Mouse (Mus musculus): ENCODE measurements around the gene Tedc1. TPM values are rescaled to one million over a fixed set of nuclear protein-coding genes. Genes with fewer than 3 reads are reported as not detected.

Gene Tedc1
- total RNA-seq, 2 experiments from 2014 or later = 1.7 to 2.2 TPM

- no peak for DNase-seq (ENCODE audit: extremely low spot score in 1 of 2, low spot score in 2 of 2)
- no peak overlapping the region for H3K27ac ChIP-seq
- no peak overlapping the region for H3K4me3 ChIP-seq
- no peak; the same call in 1 of the 2 replicates for TF ChIP-seq CTCF (IDR thresholded peaks at IDR 0.05)
- intact Hi-C loops (cut with DNase I) = loop anchor here (5.0 kb wide), 1 partner anchor 39 kb away; the partner anchor contains the start of gene Tmem121
Measured at GRCm38 (mm10) chr12:113148381-113149035, 7.7 kb upstream of the Tedc1 start.

GRCm38 (mm10) chr12:113149341-113149740, 6.9 kb upstream of the Tedc1 start:
- Histone ChIP-seq H3K4me3 (no peak overlapping the region), H3K27ac (no peak overlapping the region)
- no peak for TF ChIP-seq CTCF (IDR thresholded peaks at IDR 0.05)
- DNase-seq (ENCODE audit: extremely low spot score in 1 of 2, low spot score in 2 of 2) = no peak
- intact Hi-C loops (cut with DNase I) = loop anchor here (5.0 kb wide), 1 partner anchor 38 kb away; the partner anchor contains the start of gene Tmem121

GRCm38 (mm10) chr12:113149896-113150295, 6.3 kb upstream of the Tedc1 start:
- no peak for DNase-seq (ENCODE audit: extremely low spot score in 1 of 2, low spot score in 2 of 2)
- TF ChIP-seq CTCF (IDR thresholded peaks at IDR 0.05) = no peak
- no peak overlapping the region for H3K4me3 ChIP-seq
- H3K27ac ChIP-seq = no peak overlapping the region
- intact Hi-C loops (cut with DNase I) = loop anchor here (5.0 kb wide), 1 partner anchor 37 kb away; the partner anchor contains the start of gene Tmem121

- intact Hi-C loops (cut with DNase I) = no loop called here
- no peak overlapping the region for H3K4me3 ChIP-seq
- no peak overlapping the region for H3K27ac ChIP-seq
- TF ChIP-seq CTCF (IDR thresholded peaks at IDR 0.05) = no peak
- no peak for DNase-seq (ENCODE audit: extremely low spot score in 1 of 2, low spot score in 2 of 2)
Measured at GRCm38 (mm10) chr12:113150591-113150990, 5.6 kb upstream of the Tedc1 start.

GRCm38 (mm10) chr12:113151046-113151445, 5.2 kb upstream of the Tedc1 start:
- no peak for DNase-seq (ENCODE audit: extremely low spot score in 1 of 2, low spot score in 2 of 2)
- Histone ChIP-seq H3K27ac (no peak overlapping the region), H3K4me3 (no peak overlapping the region)
- intact Hi-C loops (cut with DNase I) = no loop called here
- no peak for TF ChIP-seq CTCF (IDR thresholded peaks at IDR 0.05)

- TF ChIP-seq CTCF (IDR thresholded peaks at IDR 0.05) = no peak
- Histone ChIP-seq H3K27ac (no peak overlapping the region), H3K4me3 (peak overlapping the region; percentile 40)
- no peak for DNase-seq (ENCODE audit: extremely low spot score in 1 of 2, low spot score in 2 of 2)
- intact Hi-C loops (cut with DNase I) = no loop called here
Measured at GRCm38 (mm10) chr12:113151661-113152271, 4.5 kb upstream of the Tedc1 start.

GRCm38 (mm10) chr12:113152272-113152661, 4.0 kb upstream of the Tedc1 start:
- peak overlapping the region; percentile 40 for H3K4me3 ChIP-seq
- no peak for DNase-seq (ENCODE audit: extremely low spot score in 1 of 2, low spot score in 2 of 2)
- no peak for TF ChIP-seq CTCF (IDR thresholded peaks at IDR 0.05)
- intact Hi-C loops (cut with DNase I) = no loop called here
- H3K27ac ChIP-seq = no peak overlapping the region

GRCm38 (mm10) chr12:113152991-113153525, 3.2 kb upstream of the Tedc1 start:
- intact Hi-C loops (cut with DNase I) = no loop called here
- H3K27ac ChIP-seq = no peak overlapping the region
- no peak for DNase-seq (ENCODE audit: extremely low spot score in 1 of 2, low spot score in 2 of 2)
- TF ChIP-seq CTCF (IDR thresholded peaks at IDR 0.05) = no peak
- no peak overlapping the region for H3K4me3 ChIP-seq

GRCm38 (mm10) chr12:113153971-113154370, 2.2 kb upstream of the Tedc1 start:
- no peak for DNase-seq (ENCODE audit: extremely low spot score in 1 of 2, low spot score in 2 of 2)
- H3K27ac ChIP-seq = no peak overlapping the region
- intact Hi-C loops (cut with DNase I) = no loop called here
- no peak overlapping the region for H3K4me3 ChIP-seq
- TF ChIP-seq CTCF (IDR thresholded peaks at IDR 0.05) = no peak

GRCm38 (mm10) chr12:113154747-113155075, 1.5 kb upstream of the Tedc1 start:
- Histone ChIP-seq H3K4me3 (no peak overlapping the region; the same call in 1 of the 2 replicates), H3K27ac (no peak overlapping the region)
- TF ChIP-seq CTCF (IDR thresholded peaks at IDR 0.05) = no peak
- no peak for DNase-seq (ENCODE audit: extremely low spot score in 1 of 2, low spot score in 2 of 2)
- intact Hi-C loops (cut with DNase I) = loop anchor here (5.0 kb wide), 1 partner anchor 142 kb away; the partner anchor contains the start of gene Pacs2

- Histone ChIP-seq H3K4me3 (peak overlapping the region; percentile 31), H3K27ac (peak overlapping the region; percentile 78)
- TF ChIP-seq CTCF (IDR thresholded peaks at IDR 0.05) = no peak
- intact Hi-C loops (cut with DNase I) = loop anchor here (5.0 kb wide), 1 partner anchor 143 kb away; the partner anchor contains the start of gene Pacs2
- no peak for DNase-seq (ENCODE audit: extremely low spot score in 1 of 2, low spot score in 2 of 2)
Measured at GRCm38 (mm10) chr12:113155076-113155771, 997 bp upstream of the Tedc1 start.

- no peak for TF ChIP-seq CTCF (IDR thresholded peaks at IDR 0.05)
- no peak for DNase-seq (ENCODE audit: extremely low spot score in 1 of 2, low spot score in 2 of 2)
- intact Hi-C loops (cut with DNase I) = loop anchor here (5.0 kb wide), 1 partner anchor 144 kb away; the partner anchor contains the start of gene Pacs2
Measured at GRCm38 (mm10) chr12:113156540-113156929, 314 bp downstream of the Tedc1 start.

More at GRCm38 (mm10) chr12:113156540-113156929, 314 bp downstream of the Tedc1 start:
- Histone ChIP-seq H3K4me3 (peak overlapping the region; percentile 69), H3K27ac (no peak overlapping the region)
